Mouse (Mus musculus): ENCODE measurements around the gene Gpr155. TPM values are rescaled to one million over a fixed set of nuclear protein-coding genes. Genes with fewer than 3 reads are reported as not detected.

The Gpr155 gene
- polyA plus RNA-seq, 1 experiment from 2014 or later = 7.5 TPM

DNA sequence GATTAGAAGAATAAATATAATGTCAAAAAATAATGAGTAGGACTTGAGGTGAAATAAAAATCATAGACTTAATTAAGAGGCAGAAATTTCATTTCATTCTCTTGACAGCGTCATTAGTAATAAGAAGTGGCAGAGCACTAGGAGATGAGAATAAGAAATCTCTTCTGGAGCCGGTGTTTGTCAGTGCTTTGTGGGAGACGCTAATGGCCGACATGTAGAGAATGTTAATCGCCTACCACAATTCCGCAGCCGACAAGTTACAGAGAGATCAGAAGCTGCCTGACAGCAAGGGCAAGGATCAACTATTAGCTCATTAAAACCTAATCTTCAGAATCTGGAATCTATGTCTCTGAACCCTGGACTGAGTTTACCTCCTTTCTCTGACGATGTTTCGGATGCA, 38.6 kb downstream of the Gpr155 start:
- no peak for ATAC-seq (ENCODE audit: insufficient number of reproducible peaks, insufficient read depth, low FRiP score, low TSS enrichment)

DNA sequence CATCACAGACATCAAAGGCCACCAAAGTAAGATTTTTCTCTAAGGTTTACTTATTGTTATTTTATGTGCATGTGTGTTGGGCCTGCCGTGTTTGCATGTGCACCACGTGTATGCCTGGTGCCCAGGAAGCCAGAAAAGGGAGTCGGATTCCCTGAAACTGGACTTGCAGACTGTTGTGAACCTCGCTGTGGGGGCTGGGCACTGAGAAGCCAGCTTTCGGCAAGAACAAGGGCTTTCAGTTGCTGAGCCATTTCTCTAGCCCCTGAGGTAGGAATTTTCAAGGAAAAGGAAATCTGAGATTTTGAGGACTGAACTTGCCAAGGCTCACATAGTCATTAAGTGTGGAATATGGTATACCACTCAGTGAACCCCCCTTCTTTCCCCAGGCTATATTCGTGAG, 39.2 kb downstream of the Gpr155 start:
- H3K9ac ChIP-seq = no peak overlapping the region
- WGBS = 26% methylated on average over 6 of the region's 6 CpGs
- no peak overlapping the region for H3K27ac ChIP-seq
- H3K4me1 ChIP-seq = peaks cover 10% of the 10 kb centered on the region
- no peak overlapping the region for H3K4me2 ChIP-seq (replicated peaks)
- H3K36me3 ChIP-seq = no peaks in the 10 kb centered on the region
- no peaks in the 10 kb centered on the region for H3K9me3 ChIP-seq
- no peak for ATAC-seq (ENCODE audit: insufficient number of reproducible peaks, insufficient read depth, low FRiP score, low TSS enrichment)
- H3K27me3 ChIP-seq = no peaks in the 10 kb centered on the region
- H3K4me3 ChIP-seq = no peak overlapping the region

More for the DNA sequence above, 38.6 kb downstream of the Gpr155 start:
- no peaks in the 10 kb centered on the region for H3K9me3 ChIP-seq
- H3K9ac ChIP-seq = no peak overlapping the region
- no peak overlapping the region for H3K27ac ChIP-seq
- no peak overlapping the region for H3K4me2 ChIP-seq (replicated peaks)
- no peaks in the 10 kb centered on the region for H3K36me3 ChIP-seq
- no peak overlapping the region for H3K4me3 ChIP-seq
- no peaks in the 10 kb centered on the region for H3K27me3 ChIP-seq
- peaks cover 11% of the 10 kb centered on the region for H3K4me1 ChIP-seq
- WGBS = 46% methylated on average over 9 of the region's 9 CpGs

DNA sequence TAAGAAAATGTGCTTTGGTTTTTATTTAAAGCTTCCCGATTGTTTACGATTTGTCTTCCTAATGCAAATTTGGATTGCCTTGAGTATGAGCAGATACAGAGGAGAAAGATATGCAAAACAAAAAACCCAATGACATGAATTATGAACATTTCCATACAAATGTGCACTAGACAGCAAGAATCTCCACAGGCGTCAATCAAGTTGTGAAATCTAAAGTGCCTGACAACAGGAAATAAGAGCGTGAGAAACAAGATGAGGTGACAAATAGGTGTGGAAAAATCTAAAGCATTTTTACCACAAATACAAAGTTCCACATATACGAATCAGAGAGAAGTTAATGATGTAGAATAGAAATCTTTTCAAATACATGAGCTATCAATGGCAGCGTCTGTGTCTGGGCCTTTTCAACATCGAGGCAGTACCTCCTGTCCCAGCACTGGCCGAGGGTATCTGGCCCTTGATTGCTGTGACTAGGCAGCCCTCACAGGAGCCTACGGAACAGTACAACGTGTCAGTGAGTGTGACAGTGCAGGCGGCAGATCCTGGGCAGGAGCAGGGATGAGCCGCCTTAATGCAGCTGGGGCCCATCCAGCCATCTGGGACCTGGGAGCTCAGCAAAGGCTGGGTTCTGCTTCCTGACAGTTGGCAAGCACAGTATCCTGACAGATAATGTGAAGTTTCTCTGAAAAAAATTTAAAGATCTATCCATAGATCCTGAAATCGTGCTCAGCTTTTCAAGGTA, 39.9 kb downstream of the Gpr155 start:
- Histone ChIP-seq H3K9ac (no peak overlapping the region), H3K36me3 (no peaks in the 10 kb centered on the region), H3K27ac (no peak overlapping the region), H3K9me3 (no peaks in the 10 kb centered on the region), H3K4me1 (peaks cover 4% of the 10 kb centered on the region), H3K4me2 (replicated peaks) (no peak overlapping the region), H3K27me3 (no peaks in the 10 kb centered on the region), H3K4me3 (no peak overlapping the region)
- ATAC-seq (ENCODE audit: insufficient number of reproducible peaks, insufficient read depth, low FRiP score, low TSS enrichment) = no peak
- 61% methylated on average over 13 of the region's 13 CpGs for WGBS

DNA sequence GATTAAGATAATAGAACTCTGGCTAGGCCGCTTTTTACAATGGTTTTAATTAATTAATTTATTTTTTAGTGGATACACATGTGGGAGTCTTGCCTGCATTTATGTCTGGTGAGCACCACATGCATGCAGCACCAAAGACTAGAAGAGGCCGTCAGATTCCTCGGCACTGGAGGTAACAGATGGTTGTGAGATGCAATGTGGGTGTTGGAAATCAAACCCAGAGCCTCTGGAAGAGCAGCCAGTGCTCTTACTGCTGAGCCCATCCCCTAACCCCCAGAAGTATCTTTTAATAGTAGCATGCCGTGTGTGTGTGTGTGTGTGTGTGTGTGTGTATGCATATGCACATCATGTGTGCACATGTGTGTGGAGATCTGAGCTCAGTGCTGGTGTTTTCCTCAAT, 41.2 kb downstream of the Gpr155 start:
- no peaks in the 10 kb centered on the region for H3K9me3 ChIP-seq
- H3K4me3 ChIP-seq = no peak overlapping the region
- no peak for ATAC-seq (ENCODE audit: insufficient number of reproducible peaks, insufficient read depth, low FRiP score, low TSS enrichment)
- peaks cover 4% of the 10 kb centered on the region for H3K4me1 ChIP-seq
- no peak overlapping the region for H3K27ac ChIP-seq
- H3K4me2 ChIP-seq (replicated peaks) = no peak overlapping the region
- 60% methylated on average over 4 of the region's 4 CpGs for WGBS
- no peaks in the 10 kb centered on the region for H3K27me3 ChIP-seq
- H3K36me3 ChIP-seq = no peaks in the 10 kb centered on the region
- no peak overlapping the region for H3K9ac ChIP-seq

DNA sequence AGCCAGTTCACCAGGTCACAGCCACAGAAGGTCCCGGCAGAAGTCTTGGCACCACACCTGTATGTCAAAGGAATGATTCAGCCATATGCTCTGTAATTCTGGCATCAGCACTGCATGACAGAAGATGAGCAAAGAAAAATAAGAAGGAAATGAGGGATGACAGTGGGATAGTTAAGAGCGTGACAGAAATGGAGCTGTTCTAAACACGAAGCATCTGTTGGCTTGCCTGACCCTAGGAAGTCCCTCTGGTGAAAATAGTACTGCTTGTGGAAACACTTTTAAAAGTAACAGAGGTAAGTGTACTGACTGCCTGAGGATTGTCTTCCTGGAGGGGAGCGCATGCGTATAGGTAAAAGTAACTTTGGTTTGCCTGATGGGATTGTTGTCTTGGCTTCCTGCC, 42.7 kb downstream of the Gpr155 start:
- WGBS = 85% methylated on average over 5 of the region's 5 CpGs
- Histone ChIP-seq H3K4me3 (no peak overlapping the region), H3K4me1 (peaks cover 4% of the 10 kb centered on the region), H3K4me2 (replicated peaks) (no peak overlapping the region), H3K9me3 (no peaks in the 10 kb centered on the region), H3K36me3 (no peaks in the 10 kb centered on the region), H3K9ac (no peak overlapping the region), H3K27me3 (no peaks in the 10 kb centered on the region), H3K27ac (no peak overlapping the region)
- no peak for ATAC-seq (ENCODE audit: insufficient number of reproducible peaks, insufficient read depth, low FRiP score, low TSS enrichment)

DNA sequence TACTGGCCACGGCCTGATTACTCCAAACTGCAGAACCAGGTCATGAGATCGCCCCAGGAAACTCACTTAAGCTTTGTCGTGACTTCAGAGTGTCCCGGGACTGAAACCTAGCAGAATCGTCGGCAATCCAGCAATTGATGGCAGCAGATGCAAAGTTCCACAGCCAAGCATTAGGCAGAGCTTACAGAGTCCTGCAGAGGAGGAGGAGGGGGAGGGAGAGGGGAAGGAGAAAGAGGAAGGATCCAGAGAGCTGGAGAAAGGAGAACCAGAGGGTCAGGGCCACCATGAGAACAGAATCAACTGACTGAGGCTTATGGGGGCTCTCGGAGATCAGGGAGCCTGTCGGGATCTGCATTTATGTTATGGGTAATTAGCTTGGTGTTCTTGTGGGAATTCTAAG, 48.0 kb downstream of the Gpr155 start:
- ATAC-seq (ENCODE audit: insufficient number of reproducible peaks, insufficient read depth, low FRiP score, low TSS enrichment) = no peak
- WGBS = 71% methylated on average over 8 of the region's 8 CpGs

DNA sequence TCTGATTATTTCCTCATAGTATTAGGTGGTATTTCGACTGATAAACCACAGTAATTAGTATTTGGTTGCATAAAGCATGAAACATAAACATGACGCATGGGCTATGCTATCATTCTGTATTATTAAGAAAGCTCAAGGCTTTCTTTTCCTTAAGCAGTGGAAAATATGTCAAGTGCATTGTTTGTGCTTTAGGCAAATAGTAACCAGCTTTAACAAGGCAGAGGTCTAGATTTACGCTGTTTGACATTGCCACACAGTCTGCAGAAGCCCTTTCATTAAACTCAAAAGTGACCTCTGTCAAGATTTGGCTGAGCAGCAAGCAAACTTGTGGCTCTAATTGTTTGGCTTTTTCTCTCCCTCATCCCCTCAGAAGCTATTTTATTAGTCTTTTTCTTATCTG, 50.4 kb downstream of the Gpr155 start:
- no peak for ATAC-seq (ENCODE audit: insufficient number of reproducible peaks, insufficient read depth, low FRiP score, low TSS enrichment)
- no peak overlapping the region for H3K4me2 ChIP-seq (replicated peaks)

More for the DNA sequence above, 48.0 kb downstream of the Gpr155 start:
- Histone ChIP-seq H3K36me3 (no peaks in the 10 kb centered on the region), H3K9me3 (no peaks in the 10 kb centered on the region), H3K27me3 (no peaks in the 10 kb centered on the region), H3K4me2 (replicated peaks) (no peak overlapping the region), H3K9ac (no peak overlapping the region), H3K27ac (no peak overlapping the region), H3K4me3 (no peak overlapping the region), H3K4me1 (no peaks in the 10 kb centered on the region)

DNA sequence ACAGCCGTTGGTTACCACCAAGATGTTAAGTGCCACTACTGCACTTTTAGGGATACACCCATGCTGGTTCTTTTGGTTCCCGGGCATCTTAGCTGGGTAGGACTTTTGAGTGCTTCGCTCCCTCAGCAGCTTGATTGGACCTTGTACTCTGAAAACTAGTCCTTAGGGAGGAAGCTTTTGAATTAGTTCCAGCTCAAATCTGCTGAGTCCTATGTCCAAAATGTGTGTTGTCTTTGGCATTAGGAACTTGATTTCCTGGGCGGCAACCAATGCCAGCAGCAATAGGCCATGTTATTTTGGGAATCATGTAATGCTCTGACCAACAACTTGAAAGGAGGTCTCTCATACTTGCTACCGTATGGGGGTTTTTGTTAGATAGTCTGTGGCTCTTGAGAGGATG, 60.5 kb downstream of the Gpr155 start:
- no peaks in the 10 kb centered on the region for H3K36me3 ChIP-seq
- H3K27ac ChIP-seq = no peak overlapping the region
- H3K27me3 ChIP-seq = no peaks in the 10 kb centered on the region
- no peak overlapping the region for H3K4me2 ChIP-seq (replicated peaks)
- 85% methylated on average over 5 of the region's 5 CpGs for WGBS
- H3K4me3 ChIP-seq = no peak overlapping the region
- no peak for ATAC-seq (ENCODE audit: insufficient number of reproducible peaks, insufficient read depth, low FRiP score, low TSS enrichment)
- H3K9me3 ChIP-seq = no peaks in the 10 kb centered on the region
- H3K4me1 ChIP-seq = no peaks in the 10 kb centered on the region
- H3K9ac ChIP-seq = no peak overlapping the region

More for the DNA sequence above, 50.4 kb downstream of the Gpr155 start:
- Histone ChIP-seq H3K9me3 (no peaks in the 10 kb centered on the region), H3K9ac (no peak overlapping the region), H3K4me1 (no peaks in the 10 kb centered on the region), H3K4me3 (no peak overlapping the region), H3K36me3 (no peaks in the 10 kb centered on the region), H3K27ac (no peak overlapping the region), H3K27me3 (no peaks in the 10 kb centered on the region)
- 80% methylated on average over 3 of the region's 3 CpGs for WGBS

DNA sequence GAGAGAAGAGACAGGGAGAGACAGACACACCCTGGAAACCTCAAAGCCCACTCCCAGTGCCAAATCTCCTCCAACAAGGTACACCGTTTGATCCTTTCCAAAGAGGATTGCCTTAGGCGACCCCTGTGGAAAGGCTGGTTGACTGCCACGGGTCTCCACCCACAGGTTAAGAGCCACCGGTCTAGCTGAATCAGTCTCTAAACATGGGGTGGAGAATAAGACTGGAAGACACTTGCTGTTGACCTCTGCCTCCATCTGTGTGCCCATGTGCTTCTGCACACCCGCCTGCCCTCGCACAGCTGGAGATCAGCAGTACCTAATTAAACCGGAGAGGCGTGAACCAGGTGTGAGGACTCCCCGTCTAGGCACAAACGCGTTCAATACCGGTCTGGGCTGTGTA, 63.4 kb downstream of the Gpr155 start:
- Histone ChIP-seq H3K27me3 (no peaks in the 10 kb centered on the region), H3K9me3 (no peaks in the 10 kb centered on the region), H3K9ac (no peak overlapping the region), H3K4me3 (no peak overlapping the region), H3K4me1 (no peaks in the 10 kb centered on the region), H3K4me2 (replicated peaks) (no peak overlapping the region), H3K36me3 (no peaks in the 10 kb centered on the region), H3K27ac (no peak overlapping the region)
- ATAC-seq (ENCODE audit: insufficient number of reproducible peaks, insufficient read depth, low FRiP score, low TSS enrichment) = no peak
- 68% methylated on average over 12 of the region's 12 CpGs for WGBS

DNA sequence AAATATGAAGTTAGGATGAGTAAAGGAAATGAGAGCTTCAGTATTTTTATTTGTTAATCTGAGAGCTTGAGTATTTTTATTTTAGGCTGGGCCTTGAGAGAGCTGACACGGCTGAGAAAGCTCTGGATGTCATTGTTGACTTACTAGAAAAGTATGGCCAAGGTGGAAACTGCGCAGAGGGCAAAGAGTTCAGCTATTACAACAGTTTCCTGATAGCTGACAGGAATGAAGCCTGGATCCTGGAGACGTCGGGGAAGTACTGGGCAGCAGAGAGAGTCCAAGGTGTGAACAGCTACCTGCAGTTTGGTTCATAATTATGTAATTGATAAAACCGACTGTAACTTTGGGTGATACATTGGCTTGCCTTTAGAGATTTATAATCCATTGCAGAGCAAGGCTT, 67.2 kb downstream of the Gpr155 start:
- Histone ChIP-seq H3K36me3 (no peaks in the 10 kb centered on the region), H3K4me2 (replicated peaks) (no peak overlapping the region), H3K27me3 (no peaks in the 10 kb centered on the region), H3K9ac (no peak overlapping the region), H3K4me1 (no peaks in the 10 kb centered on the region), H3K4me3 (no peak overlapping the region), H3K9me3 (no peaks in the 10 kb centered on the region), H3K27ac (no peak overlapping the region)
- ATAC-seq (ENCODE audit: insufficient number of reproducible peaks, insufficient read depth, low FRiP score, low TSS enrichment) = no peak
- WGBS = 83% methylated on average over 5 of the region's 5 CpGs

DNA sequence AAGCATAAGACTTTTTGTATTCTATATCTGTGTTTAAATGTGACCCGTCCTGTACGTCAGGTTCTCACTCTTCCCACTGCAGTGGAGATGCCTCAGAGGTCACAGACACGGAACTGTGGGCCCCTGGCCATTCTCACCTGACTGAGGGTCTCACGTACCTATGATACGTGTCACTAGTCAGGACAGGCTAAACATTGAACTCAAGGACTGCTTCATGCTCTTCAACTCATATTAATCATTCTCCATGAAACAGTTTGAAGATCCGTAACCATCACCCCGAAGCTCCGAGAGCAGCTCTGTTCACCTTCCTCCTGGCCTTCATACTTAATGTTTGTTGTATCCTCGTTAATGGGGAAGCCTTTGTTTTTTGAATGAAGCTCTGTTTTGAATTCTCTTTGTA, 68.9 kb downstream of the Gpr155 start:
- no peak for ATAC-seq (ENCODE audit: insufficient number of reproducible peaks, insufficient read depth, low FRiP score, low TSS enrichment)
- no peak overlapping the region for H3K9ac ChIP-seq
- no peaks in the 10 kb centered on the region for H3K36me3 ChIP-seq
- no peaks in the 10 kb centered on the region for H3K4me1 ChIP-seq
- no peak overlapping the region for H3K4me3 ChIP-seq
- WGBS = 93% methylated on average over 9 of the region's 9 CpGs
- no peak overlapping the region for H3K27ac ChIP-seq
- H3K4me2 ChIP-seq (replicated peaks) = no peak overlapping the region
- H3K27me3 ChIP-seq = no peaks in the 10 kb centered on the region
- no peaks in the 10 kb centered on the region for H3K9me3 ChIP-seq

DNA sequence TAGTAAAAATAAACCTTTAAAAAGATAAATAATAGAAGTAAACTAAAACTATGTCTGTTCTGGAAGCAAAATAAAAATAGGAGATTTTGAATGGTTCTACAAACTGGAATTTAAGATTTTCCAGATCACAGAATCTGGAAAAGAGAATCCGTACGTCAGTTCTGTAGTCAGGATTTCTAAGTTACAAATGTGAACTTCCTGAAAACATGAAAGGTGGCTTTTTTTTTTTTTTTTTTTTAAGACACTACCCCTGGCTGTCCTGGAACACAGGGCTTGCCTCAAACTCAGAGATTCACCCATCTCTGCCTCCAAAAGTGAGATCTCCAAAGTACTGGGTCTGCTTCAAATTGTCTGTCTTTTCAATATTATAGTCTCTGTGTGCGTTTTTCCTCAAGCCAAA, 72.1 kb downstream of the Gpr155 start:
- Histone ChIP-seq H3K4me1 (peaks cover 9% of the 10 kb centered on the region), H3K36me3 (0 out of 2 replicates have a peak, but pooled peaks cover 9% of the 10 kb centered on the region), H3K9ac (no peak overlapping the region), H3K27me3 (no peaks in the 10 kb centered on the region), H3K9me3 (no peaks in the 10 kb centered on the region), H3K27ac (no peak overlapping the region), H3K4me2 (replicated peaks) (no peak overlapping the region), H3K4me3 (no peak overlapping the region)
- ATAC-seq (ENCODE audit: insufficient number of reproducible peaks, insufficient read depth, low FRiP score, low TSS enrichment) = no peak
- 89% methylated on average over 3 of the region's 3 CpGs for WGBS
